Mouse (Mus musculus) gastrocnemius, adult 2 months (tissue): ENCODE data around the gene Cacfd1. TPM values are rescaled to one million over a fixed set of nuclear protein-coding genes. Genes with fewer than 3 reads are reported as not detected.
A peak's percentile ranks its signal among the peaks of the same experiment; 100 is the strongest.

ENCODE experiments used
- DNase-seq: peaks from one replicate; pipeline ENCODE4 v3.0.0; 2022
- H3K27ac ChIP-seq: fragments of 200-600 bp; 2 replicates; pipeline ENCODE4 v1.8.1; 2022; ENCODE audit warnings: mild to moderate bottlenecking
- H3K4me3 ChIP-seq: fragments of 200-600 bp; 2 replicates; pipeline ENCODE4 v1.8.1; 2022; ENCODE audit warnings: mild to moderate bottlenecking, moderate library complexity
- CTCF ChIP-seq: fragments of 200-600 bp; IDR thresholded peaks from 2 replicates; pipeline ENCODE4 v1.8.1; 2022; ENCODE audit warnings: antibody characterized with exemption, mild to moderate bottlenecking, moderate library complexity
- intact Hi-C: fragments of 180-260 bp; cut with DNase I; formaldehyde crosslinking; loops from one replicate; pipeline ENCODE4 v1.15.1; 2025
- total RNA-seq, 2 experiments: library from RNA; stranded (reverse); gene quantifications; 2 replicates each; pipeline ENCODE4 v1.2.3; 2021

Gene Cacfd1
- total RNA-seq, 2 experiments from 2014 or later, result 34.9 to 36.2 TPM

- no peak for DNase-seq
- no peak overlapping the region for H3K27ac ChIP-seq
- no peak for TF ChIP-seq CTCF
- intact Hi-C loops, result loop anchor here (10.0 kb wide), 2 partner anchors 178 to 388 kb away; no protein-coding TSS in a partner anchor
- H3K4me3 ChIP-seq, result no peak overlapping the region
Measured at GRCm38 (mm10) chr2:27032361-27032760, 22.6 kb downstream of the Cacfd1 start.

- Histone ChIP-seq H3K27ac (no peak overlapping the region), H3K4me3 (no peak overlapping the region)
- DNase-seq, result no peak
- TF ChIP-seq CTCF, result no peak
- intact Hi-C loops, result loop anchor here (10.0 kb wide), 2 partner anchors 181 to 391 kb away; no protein-coding TSS in a partner anchor
Measured at GRCm38 (mm10) chr2:27036003-27036402, 26.3 kb downstream of the Cacfd1 start.

- no peak for DNase-seq
- TF ChIP-seq CTCF, result no peak
- Histone ChIP-seq H3K27ac (no peak overlapping the region), H3K4me3 (no peak overlapping the region)
- intact Hi-C loops, result loop anchor here (10.0 kb wide), 2 partner anchors 182 to 392 kb away; no protein-coding TSS in a partner anchor
Measured at GRCm38 (mm10) chr2:27037008-27037407, 27.3 kb downstream of the Cacfd1 start.

- intact Hi-C loops, result loop anchor here (1.0 to 10.0 kb wide), 4 partner anchors 20 to 394 kb away; no protein-coding TSS in a partner anchor
- no peak overlapping the region for H3K4me3 ChIP-seq
- H3K27ac ChIP-seq, result no peak overlapping the region
- DNase-seq, result peak; percentile 65
- peak; percentile 95 for TF ChIP-seq CTCF
Measured at GRCm38 (mm10) chr2:27038596-27038995, 28.9 kb downstream of the Cacfd1 start.

GRCm38 (mm10) chr2:27039286-27039685 is 29.6 kb downstream of the Cacfd1 start:
- DNase-seq, result peak; percentile 44

GRCm38 (mm10) chr2:27042131-27042844 is 32.6 kb downstream of the Cacfd1 start:
- TF ChIP-seq CTCF, result no peak
- Histone ChIP-seq H3K4me3 (no peak overlapping the region), H3K27ac (peak overlapping the region; percentile 20; the same call in 1 of the 2 replicates)
- no peak for DNase-seq
- intact Hi-C loops, result loop anchor here (5.0 kb wide), 1 partner anchor 80 kb away; no protein-coding TSS in a partner anchor

More at GRCm38 (mm10) chr2:27039286-27039685, 29.6 kb downstream of the Cacfd1 start:
- Histone ChIP-seq H3K4me3 (no peak overlapping the region), H3K27ac (no peak overlapping the region)
- intact Hi-C loops, result loop anchor here (10.0 kb wide), 2 partner anchors 184 to 394 kb away; no protein-coding TSS in a partner anchor
- TF ChIP-seq CTCF, result peak; percentile 44

GRCm38 (mm10) chr2:27043461-27043860 is 33.7 kb downstream of the Cacfd1 start:
- peak; percentile 91 for TF ChIP-seq CTCF
- intact Hi-C loops, result loop anchor here (1.0 to 5.0 kb wide), 2 partner anchors 79 to 194 kb away; no protein-coding TSS in a partner anchor
- Histone ChIP-seq H3K4me3 (no peak overlapping the region), H3K27ac (no peak overlapping the region)
- DNase-seq, result peak; percentile 91

- no peak for TF ChIP-seq CTCF
- intact Hi-C loops, result loop anchor here (5.0 kb wide), 1 partner anchor 78 kb away; no protein-coding TSS in a partner anchor
- Histone ChIP-seq H3K27ac (no peak overlapping the region), H3K4me3 (no peak overlapping the region)
- DNase-seq, result peak; percentile 69
Measured at GRCm38 (mm10) chr2:27044166-27044565, 34.4 kb downstream of the Cacfd1 start.

GRCm38 (mm10) chr2:27044641-27045040 is 34.9 kb downstream of the Cacfd1 start:
- Histone ChIP-seq H3K4me3 (no peak overlapping the region), H3K27ac (0 out of 2 replicates have a peak overlapping the region, but pooled peaks have one; percentile 4)
- intact Hi-C loops, result loop anchor here (5.0 kb wide), 1 partner anchor 78 kb away; no protein-coding TSS in a partner anchor
- no peak for TF ChIP-seq CTCF
- no peak for DNase-seq

GRCm38 (mm10) chr2:27045979-27046770 is 36.4 kb downstream of the Cacfd1 start:
- no peak for TF ChIP-seq CTCF
- H3K4me3 ChIP-seq, result no peak overlapping the region
- H3K27ac ChIP-seq, result peak overlapping the region; percentile 13; the same call in 1 of the 2 replicates
- DNase-seq, result peak; percentile 84
- intact Hi-C loops, result no loop called here

- intact Hi-C loops, result no loop called here
- H3K27ac ChIP-seq, result no peak overlapping the region
- no peak for TF ChIP-seq CTCF
- no peak overlapping the region for H3K4me3 ChIP-seq
- DNase-seq, result no peak
Measured at GRCm38 (mm10) chr2:27049408-27049807, 39.7 kb downstream of the Cacfd1 start.

GRCm38 (mm10) chr2:27058251-27058650 is 48.5 kb downstream of the Cacfd1 start:
- no peak for TF ChIP-seq CTCF
- H3K27ac ChIP-seq, result no peak overlapping the region
- intact Hi-C loops, result no loop called here
- H3K4me3 ChIP-seq, result no peak overlapping the region
- DNase-seq, result no peak
